Mouse (Mus musculus) midbrain, embryonic 14.5 days (tissue): ENCODE measurements around the gene Gnpnat1. TPM values are rescaled to one million over a fixed set of nuclear protein-coding genes. Genes with fewer than 3 reads are reported as not detected.

Experiments used
- ATAC-seq: fragments of 200-750 bp; cut with Nextera tagmentation; 2 replicates; pipeline ENCODE4 v1.8.0; 2017; ENCODE audit warnings: moderate number of reproducible peaks, moderate library complexity; ENCODE audit not compliant: low FRiP score, low TSS enrichment
- DNase-seq: peaks from one replicate; pipeline ENCODE4 v3.0.0-alpha.2; 2015
- H3K27ac ChIP-seq: fragments of 300-500 bp; sonication (generic); replicated peaks from 2 replicates; pipeline ENCODE4 v1.5.1; 2014; ENCODE audit warnings: mild to moderate bottlenecking, low read depth, low read length, moderate library complexity
- H3K27me3 ChIP-seq: fragments of 300-500 bp; sonication (generic); 2 replicates; pipeline ENCODE4 v1.6.1; 2014; ENCODE audit warnings: low read length, control low read depth, mixed read lengths; ENCODE audit not compliant: control insufficient read depth, insufficient read depth
- H3K36me3 ChIP-seq: fragments of 300-500 bp; sonication (generic); 2 replicates; pipeline ENCODE4 v1.6.1; 2014; ENCODE audit warnings: low read length, control low read depth; ENCODE audit not compliant: control insufficient read depth, insufficient read depth
- H3K4me1 ChIP-seq: fragments of 300-500 bp; sonication (generic); 2 replicates; pipeline ENCODE4 v1.6.1; 2014; ENCODE audit warnings: mild to moderate bottlenecking, antibody characterized with exemption, low read length, control low read depth; ENCODE audit not compliant: control insufficient read depth, insufficient read depth
- H3K4me2 ChIP-seq: fragments of 300-500 bp; sonication (generic); 2 replicates; pipeline ENCODE4 v1.6.1; 2014; ENCODE audit warnings: mild to moderate bottlenecking, low read length, moderate library complexity
- H3K4me3 ChIP-seq: fragments of 300-500 bp; sonication (generic); replicated peaks from 2 replicates; pipeline ENCODE4 v1.5.1; 2014; ENCODE audit warnings: low read depth, low read length
- H3K9ac ChIP-seq: fragments of 300-500 bp; sonication (generic); replicated peaks from 2 replicates; pipeline ENCODE4 v1.6.1; 2014; ENCODE audit warnings: mild to moderate bottlenecking, low read length, moderate library complexity
- H3K9me3 ChIP-seq: fragments of 300-500 bp; sonication (generic); 2 replicates; pipeline ENCODE4 v1.6.1; 2016; ENCODE audit warnings: low read length, control low read depth, mixed read lengths; ENCODE audit not compliant: control insufficient read depth
- WGBS: fragments of 180-500 bp; shearing (Covaris S2); extraction: QIAGEN DNeasy Blood & Tissue Kit; methylation state at CpG from one replicate; pipeline ENCODE4 v1.1.7; 2014; 5-methylcytosine and 5-hydroxymethylcytosine counted together
- microRNA-seq: library from miRNA; unstranded; fragments of <30 nt; microRNA quantifications from one replicate; pipeline ENCODE4, GENCODE M21; 2016
- polyA plus RNA-seq: library from polyadenylated mRNA; unstranded; fragments of >200 nt; fragmentation: Nextera tagmentation; extraction: Ambion mirVana; gene quantifications from 2 replicates; pipeline ENCODE4 v1.2.1, GENCODE M21; 2014

Gene Gnpnat1
- polyA plus RNA-seq, 1 experiment from 2014 or later, result 32.3 TPM

GRCm38 (mm10) chr14:45329589-45330181, 75.0 kb downstream of the Gnpnat1 start, which contains the start of gene Psmc6:
Gene Psmc6, plus strand, starts transcription at chr14:45329788.
- Histone ChIP-seq H3K27me3 (no peaks in the 10 kb centered on the region), H3K9ac (peak within 1 kb of the TSS; percentile 92), H3K36me3 (peaks cover 29% of the 10 kb centered on the region), H3K27ac (peak within 1 kb of the TSS; percentile 92), H3K4me3 (peak within 1 kb of the TSS; percentile 96), H3K4me2 (peak within 1 kb of the TSS; percentile 70), H3K9me3 (no peaks in the 10 kb centered on the region), H3K4me1 (0 out of 2 replicates have a peak, but pooled peaks cover 4% of the 10 kb centered on the region)
- under 1% methylated on average over 44 of the region's 44 CpGs for whole genome bisulfite sequencing
- DNase-seq (peak; percentile 97), ATAC-seq (peak; percentile 97)

- no peak overlapping the region; the same call in 1 of the 2 replicates for H3K9ac ChIP-seq
- H3K4me3 ChIP-seq, result peak overlapping the region; percentile 96
- H3K27me3 ChIP-seq, result no peaks in the 10 kb centered on the region
- ATAC-seq, result peak; percentile 21
- no peak for DNase-seq
- H3K9me3 ChIP-seq, result no peaks in the 10 kb centered on the region
- peaks cover 25% of the 10 kb centered on the region for H3K36me3 ChIP-seq
- H3K4me2 ChIP-seq, result peak overlapping the region; percentile 51
- H3K4me1 ChIP-seq, result 0 out of 2 replicates have a peak, but pooled peaks cover 4% of the 10 kb centered on the region
- WGBS, result 15% methylated on average over 8 of the region's 8 CpGs
- peak overlapping the region; percentile 92 for H3K27ac ChIP-seq
Observed at GRCm38 (mm10) chr14:45329018-45329588, 75.6 kb downstream of the Gnpnat1 start.

GRCm38 (mm10) chr14:45328072-45328713, 76.5 kb downstream of the Gnpnat1 start:
- no peak for ATAC-seq

More at GRCm38 (mm10) chr14:45328072-45328713, 76.5 kb downstream of the Gnpnat1 start:
- 91% methylated on average over 4 of the region's 4 CpGs for WGBS
- DNase-seq, result no peak
- Histone ChIP-seq H3K9me3 (no peaks in the 10 kb centered on the region), H3K27ac (no peak overlapping the region), H3K4me3 (no peak overlapping the region), H3K4me1 (0 out of 2 replicates have a peak, but pooled peaks cover 4% of the 10 kb centered on the region), H3K36me3 (peaks cover 20% of the 10 kb centered on the region), H3K4me2 (no peak overlapping the region), H3K27me3 (no peaks in the 10 kb centered on the region), H3K9ac (no peak overlapping the region)

Small RNA genes lying within 50 kb of the gene (microRNA-seq; reads per million reads assigned to microRNA genes)
- not detected for gene Gm25353

Other genes starting within 250 kb of the Gnpnat1 start
- gene Gpr137c, start 185.2 kb downstream of the Gnpnat1 start, polyA plus RNA-seq, result 20.8 and 21.1 TPM in 2 replicates
- gene Txndc16, start 184.6 kb downstream of the Gnpnat1 start, polyA plus RNA-seq, result 28.4 and 40.0 TPM in 2 replicates
- gene Ero1l, start 86.1 kb downstream of the Gnpnat1 start, polyA plus RNA-seq, result 29.9 and 30.0 TPM in 2 replicates
- 184 and 203 TPM in 2 replicates for gene Psmc6, start 75.1 kb downstream of the Gnpnat1 start, polyA plus RNA-seq
- 61.4 and 66.5 TPM in 2 replicates for gene Styx, start 53.8 kb downstream of the Gnpnat1 start, polyA plus RNA-seq
- 49.1 and 63.8 TPM in 2 replicates for gene Fermt2, start 125.2 kb upstream of the Gnpnat1 start, polyA plus RNA-seq